Mouse (Mus musculus) liver, embryonic 14.5 days (tissue): ENCODE results near the gene Eno2. TPM values are rescaled to one million over a fixed set of nuclear protein-coding genes. Genes with fewer than 3 reads are reported as not detected.

Source experiments
- ATAC-seq: fragments of 200-750 bp; cut with Nextera tagmentation; 2 replicates; pipeline ENCODE4 v1.8.0; 2017; ENCODE audit warnings: moderate number of reproducible peaks, mild to moderate bottlenecking, moderate library complexity; ENCODE audit not compliant: insufficient read depth
- DNase-seq, 3 experiments: peaks; one replicate each; pipeline ENCODE4 v3.0.0-alpha.2; 2012 to 2013; ENCODE audit warnings: low read depth in 3 of 3, low spot score in 3 of 3
- H3K27ac ChIP-seq: fragments of 300-500 bp; sonication (generic); 2 replicates; pipeline ENCODE4 v1.5.1; 2014; ENCODE audit warnings: moderate library complexity, mild to moderate bottlenecking, control low read depth, inconsistent platforms
- H3K27me3 ChIP-seq: fragments of 300-500 bp; sonication (generic); 2 replicates; pipeline ENCODE4 v1.6.1; 2014; ENCODE audit warnings: mild to moderate bottlenecking, low read length, moderate library complexity; ENCODE audit not compliant: control insufficient read depth, insufficient read depth
- H3K36me3 ChIP-seq: fragments of 300-500 bp; sonication (generic); replicated peaks from 2 replicates; pipeline ENCODE4 v1.6.1; 2014; ENCODE audit warnings: low read depth; ENCODE audit not compliant: control insufficient read depth, insufficient read depth
- H3K4me1 ChIP-seq, 2 experiments: fragments of 200-500 bp in 1 of 2; fragments of 300-500 bp in 1 of 2; sonication (generic) in 1 of 2; replicated peaks; 2 replicates each; pipeline ENCODE4 v1.6.1; 2012 to 2014; ENCODE audit warnings: antibody characterized with exemption in 1 of 2, inconsistent platforms in 1 of 2, low read length in 1 of 2; ENCODE audit not compliant: control insufficient read depth in 2 of 2, insufficient read depth in 2 of 2
- H3K4me2 ChIP-seq: fragments of 300-500 bp; sonication (generic); 2 replicates; pipeline ENCODE4 v1.6.1; 2014; ENCODE audit warnings: low read depth, mild to moderate bottlenecking, control low read depth, moderate library complexity
- H3K4me3 ChIP-seq, 2 experiments: fragments of 200-500 bp in 1 of 2; fragments of 300-500 bp in 1 of 2; sonication (generic) in 1 of 2; 2 replicates each; pipeline ENCODE4 v1.5.1; 2012 to 2014; ENCODE audit warnings: low read depth in 2 of 2, low read length in 2 of 2, mild to moderate bottlenecking in 2 of 2, control low read depth in 1 of 2, inconsistent platforms in 1 of 2, moderate library complexity in 1 of 2; ENCODE audit not compliant: insufficient read depth in 1 of 2
- H3K9ac ChIP-seq: fragments of 300-500 bp; sonication (generic); replicated peaks from 2 replicates; pipeline ENCODE4 v1.6.1; 2014; ENCODE audit warnings: mild to moderate bottlenecking, control low read depth, moderate library complexity
- H3K9me3 ChIP-seq: fragments of 300-500 bp; sonication (generic); 2 replicates; pipeline ENCODE4 v1.6.1; 2016; ENCODE audit warnings: low read length, mixed read lengths; ENCODE audit not compliant: control insufficient read depth
- CTCF ChIP-seq: IDR thresholded peaks from 2 replicates; pipeline ENCODE4 v1.5.1; 2016; ENCODE audit warnings: antibody characterized with exemption, low read depth, control low read depth
- EP300 ChIP-seq: IDR thresholded peaks from 2 replicates; pipeline ENCODE4 v1.6.1; 2016; ENCODE audit warnings: antibody characterized with exemption, low read depth
- WGBS: fragments of 180-500 bp; shearing (Covaris S2); extraction: QIAGEN DNeasy Blood & Tissue Kit; methylation state at CpG from one replicate; pipeline ENCODE4 v1.1.7; 2014; ENCODE audit not compliant: insufficient replicate concordance; 5-methylcytosine and 5-hydroxymethylcytosine counted together
- polyA plus RNA-seq, 2 experiments: library from polyadenylated mRNA; depleted of rRNA in 1 of 2; stranded (reverse) in 1 of 2; unstranded in 1 of 2; fragments of >200 nt; fragmentation: Nextera tagmentation in 1 of 2; extraction: Ambion mirVana in 1 of 2; gene quantifications; 2 replicates each; pipeline versions ENCODE4 v1.2.1 to v1.2.3; 2012 to 2014

Eno2 gene
- polyA plus RNA-seq, 2 experiments, result 0.50 TPM; not detected in 1

DNA sequence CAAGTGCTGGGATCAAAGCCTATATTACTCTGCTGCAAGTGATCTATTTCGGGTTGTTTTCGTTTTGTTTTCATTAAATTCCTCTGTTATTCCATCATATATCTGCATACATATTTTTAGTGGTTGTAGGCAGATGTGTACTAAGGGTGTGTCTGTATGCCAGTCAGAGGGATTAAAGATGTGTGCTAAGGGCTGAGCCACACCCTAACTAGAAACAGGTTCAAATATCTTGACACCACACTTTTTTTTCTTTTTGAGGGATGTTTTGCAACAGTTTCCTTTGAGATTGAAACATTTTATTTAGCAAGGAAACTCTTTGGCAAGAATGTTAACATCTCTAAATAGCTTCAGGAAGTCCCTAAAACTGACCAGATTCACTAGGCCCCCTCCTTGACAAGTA, 26.7 kb upstream of the Eno2 start:
- H3K4me2 ChIP-seq, result no peak overlapping the region
- H3K27me3 ChIP-seq, result no peaks in the 10 kb centered on the region
- ATAC-seq (no peak; the same call in 1 of the 2 replicates), DNase-seq (no peak)
- no peak overlapping the region for H3K4me3 ChIP-seq
- no peak overlapping the region for H3K27ac ChIP-seq
- TF ChIP-seq EP300, result no peak
- no peak for TF ChIP-seq CTCF
- H3K9ac ChIP-seq, result no peak overlapping the region
- H3K4me1 ChIP-seq, result peaks cover 0 to 8% of the 10 kb centered on the region in 2 experiments; a peak in 2 of 4 replicates
- no peaks in the 10 kb centered on the region for H3K9me3 ChIP-seq
- no peaks in the 10 kb centered on the region for H3K36me3 ChIP-seq
- WGBS, result 64% methylated on average over 2 of the region's 2 CpGs

- no peak for DNase-seq
- Histone ChIP-seq H3K27me3 (no peaks in the 10 kb centered on the region), H3K27ac (no peak overlapping the region), H3K4me2 (no peak overlapping the region), H3K36me3 (no peaks in the 10 kb centered on the region), H3K4me3 (no peak overlapping the region), H3K9ac (no peak overlapping the region), H3K9me3 (no peaks in the 10 kb centered on the region), H3K4me1 (peaks cover 0 to 8% of the 10 kb centered on the region in 2 experiments; a peak in 2 of 4 replicates)
- no peak for ATAC-seq
- 83% methylated on average over 4 of the region's 4 CpGs for WGBS
- TF ChIP-seq EP300 (no peak), CTCF (no peak)
Observed at GRCm38 (mm10) chr6:124795781-124796180, 26.3 kb upstream of the Eno2 start.

- WGBS, result 71% methylated on average over 3 of the region's 3 CpGs
Observed at GRCm38 (mm10) chr6:124791911-124792310, 22.4 kb upstream of the Eno2 start.

DNA sequence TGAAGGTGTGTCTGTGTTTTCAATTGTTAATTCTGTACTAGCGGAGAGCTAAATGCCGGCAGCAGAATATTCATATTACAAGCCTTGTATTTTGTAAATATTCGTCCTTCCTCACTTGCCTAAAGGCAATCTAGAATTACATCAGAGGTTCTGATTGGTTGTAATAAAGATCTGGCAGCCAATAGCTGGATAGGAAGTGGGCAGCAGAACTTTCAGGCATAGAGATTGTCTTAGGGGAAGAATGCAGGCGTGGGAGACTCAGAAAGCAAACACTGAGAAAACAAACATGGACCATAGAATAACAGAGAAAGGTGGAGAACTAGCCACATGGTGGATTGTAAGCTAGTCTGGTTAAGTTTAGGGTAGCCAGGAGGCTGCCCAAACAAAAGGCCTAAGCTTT, 20.6 kb upstream of the Eno2 start:
- H3K4me1 ChIP-seq, result peaks cover 0 to 1% of the 10 kb centered on the region in 2 experiments; a peak in 1 of 4 replicates
- no peak for DNase-seq
- no peak for TF ChIP-seq EP300
- TF ChIP-seq CTCF, result no peak
- 64% methylated on average over 4 of the region's 4 CpGs for WGBS
- no peak overlapping the region for H3K4me2 ChIP-seq
- no peak overlapping the region for H3K27ac ChIP-seq
- H3K9ac ChIP-seq, result no peak overlapping the region
- H3K36me3 ChIP-seq, result no peaks in the 10 kb centered on the region
- no peaks in the 10 kb centered on the region for H3K27me3 ChIP-seq
- ATAC-seq, result no peak
- no peaks in the 10 kb centered on the region for H3K9me3 ChIP-seq
- H3K4me3 ChIP-seq, result no peak overlapping the region

More at GRCm38 (mm10) chr6:124791911-124792310, 22.4 kb upstream of the Eno2 start:
- Histone ChIP-seq H3K9ac (no peak overlapping the region), H3K36me3 (no peaks in the 10 kb centered on the region), H3K27ac (no peak overlapping the region), H3K4me1 (peaks cover 0 to 9% of the 10 kb centered on the region in 2 experiments; a peak in 2 of 4 replicates), H3K9me3 (no peaks in the 10 kb centered on the region), H3K4me3 (no peak overlapping the region), H3K4me2 (no peak overlapping the region), H3K27me3 (no peaks in the 10 kb centered on the region)
- DNase-seq, result no peak
- TF ChIP-seq CTCF (no peak), EP300 (no peak)
- ATAC-seq, result no peak

DNA sequence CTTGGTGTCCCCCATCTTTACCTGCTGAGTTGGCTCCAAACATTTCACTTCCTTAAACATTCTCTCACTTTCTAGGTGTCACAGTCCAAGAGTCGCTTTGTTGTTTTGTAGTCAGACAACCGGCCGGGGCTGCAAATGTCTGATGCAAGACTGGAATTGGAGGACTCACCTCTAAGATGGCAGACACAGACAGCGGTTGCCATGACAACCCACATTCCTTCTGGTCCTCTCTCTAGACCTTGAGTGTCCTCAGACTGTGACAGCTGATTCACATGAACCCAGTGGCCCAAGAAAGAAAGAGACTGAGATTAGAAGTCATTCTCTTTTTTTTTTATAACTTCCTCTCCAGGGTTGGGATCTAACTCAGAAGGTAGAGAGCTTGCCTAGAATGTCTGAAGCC, 20.0 kb upstream of the Eno2 start:
- WGBS, result 70% methylated on average over 4 of the region's 4 CpGs
- Histone ChIP-seq H3K4me3 (no peak overlapping the region), H3K36me3 (no peaks in the 10 kb centered on the region), H3K4me2 (no peak overlapping the region), H3K4me1 (peaks cover 0 to 1% of the 10 kb centered on the region in 2 experiments; a peak in 1 of 4 replicates), H3K27me3 (no peaks in the 10 kb centered on the region), H3K9ac (no peak overlapping the region), H3K9me3 (no peaks in the 10 kb centered on the region), H3K27ac (no peak overlapping the region)
- DNase-seq (no peak), ATAC-seq (no peak)
- TF ChIP-seq EP300 (no peak), CTCF (no peak)
